Mouse (Mus musculus): ENCODE results near the gene Fga. TPM values are rescaled to one million over a fixed set of nuclear protein-coding genes. Genes with fewer than 3 reads are reported as not detected.

Gene Fga
- polyA plus RNA-seq, 1 experiment from 2014 or later: 0.10 TPM

DNA sequence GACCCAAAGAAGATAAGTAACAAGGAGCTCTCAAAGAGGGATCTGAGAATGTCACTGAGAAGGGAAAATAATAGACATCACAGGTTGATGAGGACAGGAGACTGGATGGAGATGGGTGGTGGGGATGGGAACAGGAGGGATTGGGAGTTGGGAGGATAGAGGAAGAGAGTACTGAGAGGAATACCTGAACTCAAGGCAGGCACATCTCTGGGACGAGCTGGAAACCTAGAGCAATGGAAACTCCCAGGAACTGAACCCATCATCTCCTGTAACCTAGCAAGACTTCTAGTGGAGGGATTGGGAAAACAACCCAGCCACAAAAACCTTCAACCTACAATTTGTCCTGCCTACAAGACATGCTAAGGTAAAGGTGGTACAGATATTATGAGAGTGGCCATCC, 9.6 kb upstream of the Fga start:
- Histone ChIP-seq H3K9ac (replicated peaks; ENCODE audit: low read depth, low read length) (no peak overlapping the region), H3K27ac (ENCODE audit: low read length) (no peak overlapping the region), H3K4me3 (replicated peaks; ENCODE audit: low read length) (no peak overlapping the region), H3K27me3 (replicated peaks; ENCODE audit: control insufficient read depth, insufficient read depth, low read length) (no peaks in the 10 kb centered on the region), H3K4me2 (ENCODE audit: low read length) (no peak overlapping the region), H3K36me3 (ENCODE audit: control insufficient read depth, insufficient read depth) (no peaks in the 10 kb centered on the region), H3K4me1 (replicated peaks; ENCODE audit: control insufficient read depth, insufficient read depth, low read length) (no peaks in the 10 kb centered on the region), H3K9me3 (ENCODE audit: control insufficient read depth, low read length) (no peaks in the 10 kb centered on the region)
- 88% methylated on average over 1 of the region's 1 CpGs for WGBS
- no peak for ATAC-seq

DNA sequence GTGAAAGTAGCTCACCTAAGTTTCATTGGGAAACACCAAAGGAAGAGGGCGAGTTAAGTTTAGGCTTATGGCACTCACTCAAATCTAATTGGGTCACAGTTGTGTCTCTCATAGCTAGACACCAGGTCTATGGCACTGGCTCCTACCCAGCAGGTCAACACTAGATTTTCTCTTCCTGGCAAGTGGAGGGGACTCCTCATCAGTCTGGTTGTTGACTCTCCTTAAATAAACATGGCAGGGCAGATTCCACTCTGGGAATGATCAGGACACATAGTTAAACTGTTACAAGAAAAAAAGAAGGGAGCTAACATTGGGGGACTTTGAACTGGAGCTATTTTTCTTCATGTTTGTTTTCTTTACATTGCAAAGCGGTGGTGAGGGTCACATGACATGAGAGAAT, 5.5 kb upstream of the Fga start:
- Histone ChIP-seq H3K27me3 (replicated peaks; ENCODE audit: control insufficient read depth, insufficient read depth, low read length) (no peaks in the 10 kb centered on the region), H3K9ac (replicated peaks; ENCODE audit: low read depth, low read length) (no peak overlapping the region), H3K27ac (ENCODE audit: low read length) (no peak overlapping the region), H3K4me1 (replicated peaks; ENCODE audit: control insufficient read depth, insufficient read depth, low read length) (no peaks in the 10 kb centered on the region), H3K4me2 (ENCODE audit: low read length) (no peak overlapping the region), H3K9me3 (ENCODE audit: control insufficient read depth, low read length) (no peaks in the 10 kb centered on the region), H3K4me3 (replicated peaks; ENCODE audit: low read length) (no peak overlapping the region), H3K36me3 (ENCODE audit: control insufficient read depth, insufficient read depth) (no peaks in the 10 kb centered on the region)
- WGBS: 92% methylated on average over 2 of the region's 2 CpGs
- ATAC-seq: no peak

DNA sequence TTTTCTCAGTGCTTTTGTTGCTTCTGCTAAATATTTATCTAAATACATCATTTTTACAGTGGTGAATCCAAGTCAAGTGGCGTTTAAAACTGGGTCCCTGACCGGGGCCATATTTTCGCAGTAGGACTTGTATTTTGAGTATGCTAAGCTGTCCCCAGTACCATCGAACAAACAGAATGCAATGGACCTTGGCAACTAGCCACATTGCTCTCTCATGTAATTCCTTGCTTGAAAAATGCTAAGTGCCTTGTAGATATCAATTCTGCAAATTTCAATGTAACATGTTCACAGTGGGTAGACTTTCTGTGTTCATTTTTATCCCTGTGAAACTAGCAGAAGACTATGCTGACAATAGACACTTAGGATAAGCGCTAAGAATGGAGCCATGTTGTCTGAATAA, 4.7 kb upstream of the Fga start:
- H3K4me2 ChIP-seq (ENCODE audit: low read length): no peak overlapping the region
- H3K9me3 ChIP-seq (ENCODE audit: control insufficient read depth, low read length): no peaks in the 10 kb centered on the region
- H3K4me1 ChIP-seq (replicated peaks; ENCODE audit: control insufficient read depth, insufficient read depth, low read length): no peaks in the 10 kb centered on the region
- H3K9ac ChIP-seq (replicated peaks; ENCODE audit: low read depth, low read length): no peak overlapping the region
- ATAC-seq: no peak
- no peak overlapping the region for H3K4me3 ChIP-seq (replicated peaks; ENCODE audit: low read length)
- H3K27me3 ChIP-seq (replicated peaks; ENCODE audit: control insufficient read depth, insufficient read depth, low read length): no peaks in the 10 kb centered on the region
- H3K36me3 ChIP-seq (ENCODE audit: control insufficient read depth, insufficient read depth): no peaks in the 10 kb centered on the region
- 89% methylated on average over 5 of the region's 5 CpGs for WGBS
- no peak overlapping the region for H3K27ac ChIP-seq (ENCODE audit: low read length)

DNA sequence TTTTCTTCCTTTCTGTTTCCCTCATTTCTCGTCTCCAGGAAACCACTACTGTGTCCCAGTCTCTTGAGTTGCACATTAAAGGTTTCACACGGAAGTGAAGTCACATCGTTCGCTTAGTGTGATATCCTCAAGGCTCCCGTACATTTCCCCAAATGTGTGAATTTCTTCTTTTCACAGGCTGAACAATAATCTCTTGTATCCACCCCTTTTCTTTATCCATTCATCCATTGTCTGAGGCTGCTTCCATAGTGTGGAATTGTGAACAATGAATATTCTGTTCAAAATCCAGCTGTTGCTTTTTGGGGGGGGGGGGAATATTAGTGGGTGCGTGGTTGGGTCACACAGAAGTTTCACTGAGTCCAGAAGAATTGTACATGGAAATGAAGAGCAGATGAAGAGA, 840 bp upstream of the Fga start:
- no peak overlapping the region for H3K27ac ChIP-seq (ENCODE audit: low read length)
- 52% methylated on average over 6 of the region's 6 CpGs for WGBS

DNA sequence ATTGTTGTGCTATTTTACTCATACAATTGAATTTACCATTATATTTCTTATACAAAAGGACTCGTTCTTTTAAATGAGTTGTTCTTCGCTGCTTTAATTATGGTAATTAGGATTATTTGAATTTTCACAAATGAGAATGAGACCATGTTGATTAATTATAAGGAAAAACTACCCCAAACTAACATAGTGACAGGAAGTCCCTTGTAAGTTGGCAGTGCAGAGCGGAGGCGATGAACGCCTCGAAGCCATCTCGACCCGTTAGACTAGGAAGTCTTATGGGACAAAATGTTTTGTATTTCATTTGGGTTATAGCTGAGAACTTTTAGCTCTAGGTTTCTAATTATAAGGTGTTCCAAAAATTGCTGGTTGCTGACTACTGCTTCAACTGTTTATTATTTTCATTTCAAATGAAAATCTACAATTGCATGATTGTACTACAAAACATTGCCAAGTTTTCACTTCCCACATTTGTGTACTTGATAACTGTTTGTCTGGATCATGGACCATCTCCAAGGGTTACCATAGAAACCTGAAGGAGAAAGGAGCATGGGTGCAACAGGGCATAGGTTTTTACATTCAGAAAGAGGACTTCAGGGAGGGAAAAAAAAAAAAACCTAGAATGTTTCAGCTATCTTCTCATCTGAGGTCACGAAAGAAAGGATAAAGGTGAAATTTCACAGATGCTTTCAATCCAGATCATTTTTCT, 1.8 kb downstream of the Fga start:
- no peak overlapping the region for H3K9ac ChIP-seq (replicated peaks; ENCODE audit: low read depth, low read length)
- no peaks in the 10 kb centered on the region for H3K27me3 ChIP-seq (replicated peaks; ENCODE audit: control insufficient read depth, insufficient read depth, low read length)
- H3K27ac ChIP-seq (ENCODE audit: low read length): no peak overlapping the region
- no peaks in the 10 kb centered on the region for H3K36me3 ChIP-seq (ENCODE audit: control insufficient read depth, insufficient read depth)
- 42% methylated on average over 9 of the region's 9 CpGs for WGBS
- H3K4me1 ChIP-seq (replicated peaks; ENCODE audit: control insufficient read depth, insufficient read depth, low read length): no peaks in the 10 kb centered on the region
- no peak overlapping the region for H3K4me3 ChIP-seq (replicated peaks; ENCODE audit: low read length)
- H3K9me3 ChIP-seq (ENCODE audit: control insufficient read depth, low read length): no peaks in the 10 kb centered on the region
- peak; percentile 73 for ATAC-seq
- H3K4me2 ChIP-seq (ENCODE audit: low read length): no peak overlapping the region

More for the DNA sequence above, 840 bp upstream of the Fga start:
- Histone ChIP-seq H3K9me3 (ENCODE audit: control insufficient read depth, low read length) (no peaks in the 10 kb centered on the region), H3K4me2 (ENCODE audit: low read length) (no peak overlapping the region), H3K27me3 (replicated peaks; ENCODE audit: control insufficient read depth, insufficient read depth, low read length) (no peaks in the 10 kb centered on the region), H3K4me1 (replicated peaks; ENCODE audit: control insufficient read depth, insufficient read depth, low read length) (no peaks in the 10 kb centered on the region), H3K9ac (replicated peaks; ENCODE audit: low read depth, low read length) (no peak overlapping the region), H3K4me3 (replicated peaks; ENCODE audit: low read length) (no peak overlapping the region), H3K36me3 (ENCODE audit: control insufficient read depth, insufficient read depth) (no peaks in the 10 kb centered on the region)
- ATAC-seq: no peak

DNA sequence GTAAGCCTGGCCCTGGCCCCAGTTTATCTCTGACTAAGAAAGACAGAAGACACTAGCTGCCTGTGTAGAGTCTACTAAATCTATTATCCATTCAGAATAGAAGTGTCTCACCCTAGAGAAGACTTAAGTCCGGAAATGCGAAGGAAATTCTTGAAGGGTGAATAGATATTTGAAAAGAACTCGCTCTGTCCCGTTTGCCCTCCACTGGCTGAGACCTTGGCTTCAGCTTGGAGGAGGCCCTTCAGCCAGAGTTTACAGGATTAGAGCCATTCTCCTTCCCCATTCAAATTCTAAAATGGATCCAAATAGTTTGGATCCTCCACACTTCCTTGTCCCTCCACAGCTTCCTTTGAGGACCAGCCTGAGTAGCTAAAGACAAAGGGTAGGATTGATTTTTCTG, 4.5 kb downstream of the Fga start:
- H3K9me3 ChIP-seq (ENCODE audit: control insufficient read depth, low read length): no peaks in the 10 kb centered on the region
- no peak for ATAC-seq
- no peaks in the 10 kb centered on the region for H3K4me1 ChIP-seq (replicated peaks; ENCODE audit: control insufficient read depth, insufficient read depth, low read length)
- WGBS: 84% methylated on average over 4 of the region's 4 CpGs
- no peak overlapping the region for H3K9ac ChIP-seq (replicated peaks; ENCODE audit: low read depth, low read length)
- no peak overlapping the region for H3K4me3 ChIP-seq (replicated peaks; ENCODE audit: low read length)
- no peak overlapping the region for H3K27ac ChIP-seq (ENCODE audit: low read length)
- no peaks in the 10 kb centered on the region for H3K36me3 ChIP-seq (ENCODE audit: control insufficient read depth, insufficient read depth)
- H3K4me2 ChIP-seq (ENCODE audit: low read length): no peak overlapping the region
- no peaks in the 10 kb centered on the region for H3K27me3 ChIP-seq (replicated peaks; ENCODE audit: control insufficient read depth, insufficient read depth, low read length)

DNA sequence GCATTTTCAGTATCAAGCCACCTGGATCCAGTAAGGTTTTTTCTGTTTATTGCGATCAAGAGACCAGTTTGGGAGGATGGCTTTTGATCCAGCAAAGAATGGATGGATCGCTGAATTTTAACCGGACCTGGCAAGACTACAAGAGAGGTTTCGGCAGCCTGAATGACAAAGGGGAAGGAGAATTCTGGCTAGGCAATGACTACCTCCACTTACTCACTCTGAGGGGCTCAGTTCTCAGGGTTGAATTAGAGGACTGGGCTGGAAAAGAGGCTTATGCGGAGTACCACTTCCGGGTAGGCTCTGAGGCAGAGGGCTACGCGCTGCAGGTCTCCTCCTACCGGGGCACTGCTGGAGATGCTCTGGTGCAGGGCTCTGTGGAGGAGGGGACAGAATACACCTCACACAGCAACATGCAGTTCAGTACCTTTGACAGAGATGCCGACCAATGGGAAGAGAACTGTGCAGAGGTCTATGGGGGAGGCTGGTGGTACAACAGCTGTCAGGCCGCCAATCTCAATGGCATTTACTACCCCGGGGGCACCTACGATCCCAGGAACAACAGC, 7.0 kb downstream of the Fga start:
- H3K9ac ChIP-seq (replicated peaks; ENCODE audit: low read depth, low read length): no peak overlapping the region
- WGBS: 31% methylated on average over 13 of the region's 13 CpGs
- no peaks in the 10 kb centered on the region for H3K9me3 ChIP-seq (ENCODE audit: control insufficient read depth, low read length)
- H3K27me3 ChIP-seq (replicated peaks; ENCODE audit: control insufficient read depth, insufficient read depth, low read length): no peaks in the 10 kb centered on the region
- no peak overlapping the region for H3K27ac ChIP-seq (ENCODE audit: low read length)
- no peaks in the 10 kb centered on the region for H3K36me3 ChIP-seq (ENCODE audit: control insufficient read depth, insufficient read depth)
- H3K4me2 ChIP-seq (ENCODE audit: low read length): peak overlapping the region; percentile 24
- H3K4me1 ChIP-seq (replicated peaks; ENCODE audit: control insufficient read depth, insufficient read depth, low read length): no peaks in the 10 kb centered on the region
- ATAC-seq: 0 out of 2 replicates have a peak, but pooled peaks have one; percentile 40
- H3K4me3 ChIP-seq (replicated peaks; ENCODE audit: low read length): 0 out of 2 replicates have a peak overlapping the region, but pooled peaks have one; percentile 0

DNA sequence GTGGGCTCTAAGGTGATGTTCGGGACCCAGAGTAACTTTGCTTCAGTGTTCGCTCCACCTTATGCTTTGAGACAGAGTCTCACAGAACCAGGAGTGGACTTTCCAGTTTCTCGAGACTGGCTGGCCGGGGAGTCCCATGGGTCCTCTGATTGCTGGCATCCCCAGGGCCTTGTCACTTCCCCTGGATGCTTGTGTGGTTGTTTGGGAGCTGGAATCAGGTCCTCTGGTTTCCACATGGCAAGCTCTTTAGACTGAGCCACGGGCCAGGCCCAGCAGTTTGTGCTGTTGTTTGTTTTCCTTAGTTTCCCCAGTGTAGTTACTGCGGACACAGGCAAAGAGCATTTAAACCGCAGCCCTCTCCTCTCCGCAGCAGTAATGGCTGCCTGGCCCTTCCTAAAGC, 7.9 kb downstream of the Fga start:
- ATAC-seq: no peak
- Histone ChIP-seq H3K27me3 (replicated peaks; ENCODE audit: control insufficient read depth, insufficient read depth, low read length) (no peaks in the 10 kb centered on the region), H3K4me1 (replicated peaks; ENCODE audit: control insufficient read depth, insufficient read depth, low read length) (no peaks in the 10 kb centered on the region), H3K27ac (ENCODE audit: low read length) (no peak overlapping the region), H3K9ac (replicated peaks; ENCODE audit: low read depth, low read length) (no peak overlapping the region), H3K36me3 (ENCODE audit: control insufficient read depth, insufficient read depth) (no peaks in the 10 kb centered on the region), H3K9me3 (ENCODE audit: control insufficient read depth, low read length) (no peaks in the 10 kb centered on the region), H3K4me2 (ENCODE audit: low read length) (no peak overlapping the region), H3K4me3 (replicated peaks; ENCODE audit: low read length) (no peak overlapping the region)
- WGBS: 85% methylated on average over 8 of the region's 8 CpGs

DNA sequence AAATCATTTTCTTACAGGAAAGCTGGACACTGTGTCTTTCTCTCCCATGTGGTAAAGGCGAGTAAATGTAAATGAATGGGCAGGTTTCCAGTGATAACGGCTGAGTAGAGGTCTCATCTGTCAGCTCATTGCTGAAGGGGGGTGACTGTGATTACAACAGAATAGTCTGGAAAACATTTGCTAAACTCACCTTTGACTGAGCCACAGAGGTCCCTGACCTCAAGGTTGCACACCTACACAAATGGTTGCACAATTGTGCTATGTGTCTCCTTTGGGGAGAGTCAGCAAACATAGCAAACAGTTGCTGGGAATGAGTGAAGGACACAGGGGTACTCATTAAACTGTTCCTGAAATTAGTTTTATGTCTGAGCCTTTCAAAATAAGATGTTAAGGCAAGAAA, 13.0 kb downstream of the Fga start:
- no peak overlapping the region for H3K27ac ChIP-seq (ENCODE audit: low read length)
- H3K27me3 ChIP-seq (replicated peaks; ENCODE audit: control insufficient read depth, insufficient read depth, low read length): no peaks in the 10 kb centered on the region
- H3K4me3 ChIP-seq (replicated peaks; ENCODE audit: low read length): no peak overlapping the region
- no peaks in the 10 kb centered on the region for H3K9me3 ChIP-seq (ENCODE audit: control insufficient read depth, low read length)
- H3K36me3 ChIP-seq (ENCODE audit: control insufficient read depth, insufficient read depth): no peaks in the 10 kb centered on the region
- H3K9ac ChIP-seq (replicated peaks; ENCODE audit: low read depth, low read length): no peak overlapping the region
- WGBS: 60% methylated on average over 2 of the region's 2 CpGs
- H3K4me1 ChIP-seq (replicated peaks; ENCODE audit: control insufficient read depth, insufficient read depth, low read length): no peaks in the 10 kb centered on the region
- H3K4me2 ChIP-seq (ENCODE audit: low read length): no peak overlapping the region
- ATAC-seq: no peak
